Mouse (Mus musculus) small intestine, adult 10 weeks (tissue): ENCODE results near the gene Fam84b. TPM values are rescaled to one million over a fixed set of nuclear protein-coding genes. Genes with fewer than 3 reads are reported as not detected.

Experiments used
- polyA plus RNA-seq: library from polyadenylated mRNA; stranded (reverse); fragments of 350-450 nt; fragmentation: Illumina TruSeq; extraction: RNeasy Lipid Tissue Mini Kit (QIAGEN cat#74804); gene quantifications from one replicate; pipeline ENCODE4 v1.2.3, GENCODE M21; 2014; ENCODE audit warnings: low replicate concordance

Gene Fam84b
- 84.8 TPM for polyA plus RNA-seq

DNA sequence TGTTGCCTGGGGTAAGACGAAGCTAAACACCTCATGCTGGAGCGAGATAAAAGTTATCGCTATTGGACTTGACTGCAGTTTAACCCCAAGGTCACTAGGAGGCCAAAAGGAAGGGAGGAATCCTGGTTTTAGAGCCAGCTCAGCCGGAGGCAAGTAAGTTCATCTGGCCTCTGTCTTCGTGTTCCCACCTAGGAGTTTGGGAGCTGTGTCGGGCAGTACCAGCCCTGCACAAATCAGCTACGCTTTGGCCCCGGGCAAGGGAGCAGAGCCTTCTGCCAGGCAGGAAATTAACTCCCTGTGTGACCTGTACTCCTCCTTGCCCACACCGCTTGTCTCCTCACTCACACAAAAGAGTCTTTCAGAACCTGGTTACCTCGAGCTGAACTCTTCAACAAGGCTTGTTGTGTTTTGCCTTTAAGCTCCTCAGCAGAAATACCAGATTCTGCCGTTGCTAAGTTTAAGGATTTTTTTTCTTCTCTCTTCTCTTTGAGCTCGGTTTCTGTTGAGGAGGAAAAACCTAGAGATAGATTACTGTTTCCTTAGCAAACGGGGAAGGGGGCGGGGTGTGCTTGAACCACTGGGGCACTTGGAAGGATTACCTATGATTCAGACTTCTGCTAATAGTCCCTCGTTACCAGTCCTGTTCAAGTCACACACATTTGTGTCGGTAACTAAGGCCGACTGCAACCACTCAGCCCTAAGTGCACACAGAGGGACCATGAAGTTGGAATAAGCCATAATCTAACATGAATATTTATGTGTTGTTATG is at the start of gene Fam84b:
TSS of gene Fam84b (minus strand) at position 548 of the 769 bp plus-strand sequence.

Other genes with a start within 250 kb of the Fam84b start
- gene A1bg, start 69.2 kb upstream of the Fam84b start, polyA plus RNA-seq: not detected